Mouse (Mus musculus): ENCODE measurements around the gene Akap2.

The Akap2 gene

DNA sequence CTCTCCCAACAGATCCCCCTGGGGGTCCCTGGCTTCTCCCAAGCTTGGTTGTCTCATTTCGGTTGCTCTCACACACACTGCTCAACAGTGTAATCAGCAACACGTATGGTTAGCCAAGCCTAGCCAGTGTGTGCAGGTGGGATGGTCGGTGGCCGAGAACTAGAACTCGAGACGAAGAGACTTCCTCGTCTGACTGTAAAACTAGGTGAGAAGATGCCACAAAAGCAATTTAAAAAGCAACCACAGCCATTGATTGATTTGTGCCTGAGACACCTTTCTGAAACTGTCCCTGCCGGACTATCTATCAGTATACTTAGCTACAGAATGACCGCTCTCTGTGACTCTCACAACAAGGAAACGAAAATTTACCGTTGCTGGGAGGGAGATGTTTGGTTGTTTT lies 37.6 kb downstream of the Akap2 start:
- no peak for DNase-seq (ENCODE audit: low spot score)

DNA sequence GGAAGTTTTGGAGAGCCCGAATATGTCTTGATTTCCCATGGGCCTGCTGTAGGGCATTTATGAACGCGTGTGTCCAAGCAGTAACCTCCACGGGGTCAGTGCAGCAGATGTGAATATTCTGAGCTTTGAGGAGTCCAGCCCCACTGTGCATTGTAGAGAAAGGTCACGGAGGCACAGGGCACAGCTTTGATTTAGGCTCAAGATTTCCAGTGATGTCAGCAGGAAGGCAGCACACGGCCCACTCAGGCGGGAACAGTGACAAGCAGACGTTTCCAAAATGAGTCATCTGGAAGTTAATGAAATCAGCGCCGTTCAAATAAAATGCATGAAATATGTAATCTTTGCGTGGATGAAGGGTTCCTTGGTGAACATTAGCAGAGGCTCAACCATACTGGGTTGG lies 40.5 kb downstream of the Akap2 start:
- DNase-seq (ENCODE audit: low spot score): no peak

DNA sequence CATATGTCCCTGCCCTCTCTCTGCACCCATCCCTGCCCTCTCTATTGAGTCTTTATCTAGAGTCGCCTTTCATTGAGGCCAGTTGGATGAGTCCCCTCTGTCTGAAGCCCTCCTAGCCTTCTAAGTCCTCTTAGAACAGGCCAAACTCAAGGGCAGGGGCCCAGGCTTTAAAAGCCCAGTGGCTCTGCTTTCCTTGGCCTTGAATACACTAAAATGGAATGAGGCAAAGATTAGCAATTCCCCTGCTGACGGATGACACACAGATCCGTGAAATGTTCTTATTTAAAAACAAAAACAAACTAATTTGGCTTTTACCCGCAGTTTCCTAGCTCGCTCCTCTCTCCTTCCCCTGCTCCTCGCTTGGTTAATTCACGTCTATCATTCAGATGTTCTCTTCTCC lies 45.0 kb downstream of the Akap2 start:
- DNase-seq (ENCODE audit: low spot score): no peak

DNA sequence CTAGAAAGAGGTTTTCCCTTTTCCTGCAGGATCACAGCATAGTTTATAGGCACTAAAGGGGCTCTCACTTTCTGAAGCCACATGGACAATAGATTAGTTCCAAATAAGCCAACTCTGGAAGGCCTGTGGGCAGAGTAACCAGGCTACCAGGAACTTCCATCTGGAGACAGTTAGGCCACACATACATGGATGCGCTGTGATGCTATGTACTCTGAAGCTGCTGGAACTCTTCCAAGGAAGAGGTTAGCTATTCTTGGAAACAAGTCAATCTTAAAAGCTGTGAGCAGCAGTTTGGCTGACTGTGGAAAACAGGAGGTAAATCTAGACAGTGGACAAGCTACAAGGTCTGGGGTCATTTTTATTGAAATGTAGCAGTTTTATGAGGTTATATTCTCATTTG lies 46.9 kb downstream of the Akap2 start:
- DNase-seq (ENCODE audit: low spot score): no peak

DNA sequence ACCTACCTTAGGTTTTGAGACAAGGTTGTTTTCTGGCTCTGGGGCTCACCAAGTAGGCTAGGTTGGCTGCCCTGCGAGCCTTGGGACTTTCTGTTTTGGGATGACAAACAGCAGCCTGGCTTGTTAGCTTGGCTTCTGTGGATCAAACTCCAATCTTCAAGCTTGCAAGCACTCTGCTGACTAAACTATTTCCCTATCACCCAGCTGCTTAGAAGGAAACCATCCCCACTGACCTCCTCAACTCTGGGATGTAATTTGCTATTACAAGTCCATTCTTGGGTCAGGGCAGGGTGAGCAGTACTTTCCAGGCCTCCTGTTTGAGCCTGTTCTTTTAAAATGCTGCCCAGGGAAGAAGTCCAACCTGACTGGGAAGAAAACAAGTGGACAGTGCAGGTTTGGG lies 47.5 kb downstream of the Akap2 start:
- no peak for DNase-seq (ENCODE audit: low spot score)

DNA sequence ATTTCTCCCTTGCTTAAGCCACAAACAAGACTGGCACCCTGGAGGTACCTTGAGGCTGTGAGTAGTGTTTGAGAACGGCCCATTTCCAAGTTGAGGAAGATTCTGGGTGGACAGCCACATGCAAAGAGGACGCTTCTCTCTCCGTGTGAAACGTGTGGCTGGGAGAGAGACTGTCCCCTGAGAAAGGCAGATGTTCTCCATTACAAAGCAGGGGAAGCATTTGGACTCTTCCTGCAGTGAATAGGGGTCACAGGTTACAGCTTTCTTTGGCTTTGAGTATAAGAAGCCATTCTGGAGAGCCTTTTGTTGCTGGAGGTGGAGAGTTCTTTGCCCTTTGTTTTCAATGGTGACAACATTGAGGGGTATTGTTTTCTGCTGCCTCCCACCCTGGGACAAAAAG lies 48.3 kb downstream of the Akap2 start:
- no peak for DNase-seq (ENCODE audit: low spot score)

DNA sequence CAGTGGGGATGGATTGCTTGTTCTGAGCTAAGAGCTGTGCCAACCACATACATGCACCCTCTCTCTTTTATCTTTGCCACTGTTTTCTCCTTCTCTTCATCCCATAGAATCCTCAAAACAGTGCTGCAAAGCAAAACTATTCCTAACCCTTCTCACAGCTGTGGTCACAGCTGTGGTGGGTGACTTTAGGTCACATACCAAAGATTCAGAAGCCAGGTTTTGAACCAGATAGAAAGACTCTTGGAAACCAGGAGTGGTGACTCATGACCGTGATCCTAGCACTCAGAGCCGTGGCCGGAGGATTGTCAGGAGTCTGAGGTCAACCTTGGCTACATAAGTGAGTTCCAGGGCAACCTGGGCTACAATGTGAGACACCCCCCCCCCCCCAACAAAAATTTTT lies 51.5 kb downstream of the Akap2 start:
- DNase-seq (ENCODE audit: low spot score): no peak

DNA sequence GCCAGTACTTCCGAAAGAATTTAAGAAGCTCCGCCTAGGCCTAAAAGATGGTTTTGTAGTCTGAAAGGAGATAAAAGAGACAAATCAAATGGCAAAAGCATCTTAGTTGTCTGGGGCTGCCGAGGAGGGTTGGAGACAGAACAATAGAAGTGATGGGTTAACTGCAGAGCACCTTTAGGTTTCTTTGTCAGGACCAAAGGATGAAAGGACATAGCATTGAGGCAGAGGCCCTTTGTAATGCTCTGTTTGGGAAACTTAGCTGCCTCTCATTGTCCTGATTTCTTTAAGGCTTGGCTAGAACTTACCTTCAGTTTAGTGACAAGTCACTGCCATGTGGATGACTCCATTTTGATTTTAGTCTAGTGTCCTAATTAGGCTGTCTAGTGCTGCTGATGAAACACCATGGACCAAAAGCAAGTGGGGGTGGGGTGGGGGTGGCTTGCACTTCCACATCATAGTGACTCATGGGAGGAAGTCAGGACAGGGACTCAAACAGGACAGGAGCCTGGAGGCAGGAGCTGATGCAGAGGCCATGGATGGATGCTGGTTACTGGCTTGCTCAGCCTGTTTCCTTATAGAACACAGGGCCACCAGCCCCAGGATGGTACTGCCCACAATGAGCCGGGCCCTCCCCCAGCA lies 52.8 kb downstream of the Akap2 start:
- DNase-seq (ENCODE audit: low spot score): no peak

DNA sequence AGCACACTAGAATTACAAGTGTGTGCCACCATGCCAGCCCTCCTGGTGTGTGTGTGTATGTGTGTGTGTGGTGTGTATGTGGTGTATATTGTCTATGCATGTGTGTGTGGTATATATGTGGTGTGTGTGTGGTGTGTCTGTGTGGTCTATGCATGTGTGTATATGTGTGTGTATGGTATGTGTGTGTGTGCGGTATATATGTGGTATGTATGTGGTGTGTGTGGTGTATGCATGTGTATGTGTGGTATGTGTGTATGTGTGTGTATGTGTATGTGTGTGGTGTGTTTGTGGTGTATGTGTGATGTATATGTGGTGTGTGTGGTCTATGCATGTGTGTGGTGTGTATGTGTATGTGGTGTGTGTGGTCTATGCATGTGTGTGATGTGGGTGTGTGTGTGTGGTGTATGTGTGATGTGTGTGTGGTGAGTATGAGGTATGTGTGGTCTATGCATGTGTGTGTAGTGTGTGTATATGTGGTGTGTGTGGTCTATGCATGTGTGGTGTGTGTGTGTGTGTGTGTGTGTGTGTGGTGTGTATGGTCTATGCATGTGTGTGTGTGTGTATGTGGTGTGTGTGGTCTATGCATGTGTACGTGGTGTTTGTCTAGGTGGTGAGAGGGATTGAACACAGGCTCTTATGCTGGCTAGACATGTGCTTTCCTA lies 54.2 kb downstream of the Akap2 start:
- no peak for DNase-seq (ENCODE audit: low spot score)

DNA sequence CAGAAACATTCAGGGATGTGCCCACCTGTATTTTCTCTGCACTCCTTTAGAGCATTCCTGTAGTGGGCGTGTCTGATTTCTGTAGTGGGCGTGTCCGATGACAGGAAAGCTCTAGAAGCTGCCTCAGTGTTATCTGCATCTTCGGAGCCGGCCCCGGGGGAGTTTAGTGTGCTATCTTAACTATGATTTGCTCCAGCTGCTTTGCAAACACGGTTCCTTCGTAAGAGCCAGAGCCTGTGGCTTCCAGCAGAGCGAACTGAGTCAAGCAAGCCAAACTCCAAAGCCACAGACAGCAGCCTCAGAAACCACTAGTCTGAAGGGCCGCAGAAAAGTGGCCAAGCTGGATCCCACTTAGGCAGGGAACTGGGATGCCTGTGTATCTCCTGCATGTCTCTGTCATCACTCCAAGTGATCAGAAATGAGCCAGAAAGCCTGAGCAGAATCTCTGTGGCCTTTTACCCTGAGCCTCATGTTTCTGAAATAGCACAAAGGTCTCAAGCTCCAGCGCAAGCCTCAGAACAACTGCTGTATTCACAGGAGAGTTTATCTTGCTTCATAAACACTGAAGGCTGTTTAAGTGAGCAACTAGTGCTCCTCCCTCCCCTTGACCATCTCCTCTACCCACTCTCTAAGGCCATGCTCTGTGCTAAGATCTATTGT lies 55.5 kb downstream of the Akap2 start:
- DNase-seq (ENCODE audit: low spot score): no peak

DNA sequence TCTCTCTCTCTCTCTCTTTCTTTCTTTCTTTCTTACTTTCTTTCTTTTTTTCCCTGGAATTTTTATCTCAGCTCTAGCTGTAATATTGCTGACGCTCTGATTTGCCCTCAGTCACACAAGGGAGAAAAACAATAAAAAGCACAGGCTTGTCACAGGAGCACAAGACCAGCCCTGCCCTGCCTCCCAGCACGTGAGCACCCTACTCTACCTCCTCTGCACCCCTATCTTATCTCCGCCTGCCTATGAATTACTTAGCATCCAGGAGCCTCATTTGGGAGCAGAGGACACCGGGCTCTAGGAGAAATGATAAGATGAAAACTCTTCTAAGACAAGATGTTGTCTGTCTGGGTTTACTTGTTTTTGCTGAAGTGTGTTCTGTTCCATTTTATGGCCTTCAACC lies 57.1 kb downstream of the Akap2 start:
- no peak for DNase-seq (ENCODE audit: low spot score)

DNA sequence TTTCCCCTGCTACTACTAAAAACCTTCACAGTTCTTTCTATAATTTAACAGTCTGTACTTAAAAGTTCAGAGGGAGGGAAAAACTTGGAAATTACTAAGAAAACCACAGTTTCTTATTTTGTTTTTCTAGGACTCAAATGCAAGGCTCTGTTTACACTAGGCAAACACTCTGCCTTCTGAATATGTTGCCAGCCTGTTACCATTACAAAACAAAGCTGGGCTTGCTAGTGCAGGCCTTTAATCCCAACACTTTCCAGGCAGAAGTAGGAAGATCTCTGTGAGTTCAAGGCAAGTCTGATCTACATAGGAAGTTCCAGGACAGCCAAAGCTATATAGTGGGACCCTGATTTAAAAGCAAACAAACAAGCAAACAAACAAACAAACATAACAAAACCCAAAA lies 58.1 kb downstream of the Akap2 start:
- DNase-seq (ENCODE audit: low spot score): no peak

DNA sequence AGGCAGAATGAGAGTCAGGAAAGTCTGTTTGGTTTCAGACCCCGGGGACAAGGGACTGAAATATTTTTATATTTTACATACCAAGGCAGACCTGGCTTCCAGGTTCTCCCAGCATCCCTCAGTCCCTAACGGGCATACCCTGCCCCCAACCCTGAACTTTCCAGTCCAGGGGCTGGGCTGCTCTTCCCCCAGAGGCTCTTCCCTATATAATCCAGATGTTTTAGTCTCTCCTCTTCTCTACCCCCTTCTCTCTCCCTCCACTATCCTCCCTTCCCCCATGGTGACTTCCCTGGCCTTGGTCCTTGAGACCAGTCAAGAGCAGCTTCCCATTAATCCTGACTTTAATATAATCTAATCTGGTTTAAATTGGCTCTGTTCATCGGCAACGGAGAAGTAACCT lies 62.9 kb downstream of the Akap2 start:
- DNase-seq (ENCODE audit: low spot score): no peak

DNA sequence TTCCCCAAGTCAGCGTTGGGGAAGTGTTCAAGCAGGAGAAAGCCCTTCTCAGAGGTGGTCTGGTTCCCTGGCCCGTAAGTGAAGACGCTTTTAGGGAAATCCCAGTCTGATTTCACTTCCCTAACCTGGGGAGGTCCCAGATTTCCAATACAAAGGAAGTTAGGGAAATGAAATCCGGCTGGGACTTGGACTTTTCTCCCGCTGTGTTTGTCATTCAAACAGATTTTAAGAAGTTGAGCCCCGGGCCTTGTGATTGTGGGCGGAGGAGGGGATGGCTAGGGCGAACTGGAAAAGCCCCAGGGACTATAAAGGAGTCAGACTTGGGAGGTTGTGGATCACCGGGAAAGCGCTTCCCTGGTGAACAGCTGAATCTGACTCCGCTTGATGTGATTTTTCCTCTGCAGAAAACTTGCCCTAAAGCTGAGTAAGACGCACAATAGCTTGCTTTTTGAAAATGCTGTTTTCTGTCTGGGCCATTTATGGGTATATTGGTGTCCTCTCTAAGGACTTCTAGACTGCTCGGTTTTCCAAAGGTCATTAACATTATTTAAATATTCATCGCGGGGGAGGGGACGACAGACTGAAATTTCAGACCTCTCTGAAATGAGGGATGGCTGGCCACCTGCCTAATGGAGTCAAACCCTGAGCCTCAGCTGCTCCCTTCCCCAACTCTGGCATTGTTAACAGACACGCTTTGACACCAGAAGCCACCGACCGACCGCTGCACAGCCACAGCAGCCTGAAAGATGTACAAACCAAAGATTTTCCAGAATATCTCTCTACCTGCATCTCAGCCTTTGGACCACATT lies 63.6 kb downstream of the Akap2 start:
- peak; percentile 50 for DNase-seq (ENCODE audit: low spot score)

DNA sequence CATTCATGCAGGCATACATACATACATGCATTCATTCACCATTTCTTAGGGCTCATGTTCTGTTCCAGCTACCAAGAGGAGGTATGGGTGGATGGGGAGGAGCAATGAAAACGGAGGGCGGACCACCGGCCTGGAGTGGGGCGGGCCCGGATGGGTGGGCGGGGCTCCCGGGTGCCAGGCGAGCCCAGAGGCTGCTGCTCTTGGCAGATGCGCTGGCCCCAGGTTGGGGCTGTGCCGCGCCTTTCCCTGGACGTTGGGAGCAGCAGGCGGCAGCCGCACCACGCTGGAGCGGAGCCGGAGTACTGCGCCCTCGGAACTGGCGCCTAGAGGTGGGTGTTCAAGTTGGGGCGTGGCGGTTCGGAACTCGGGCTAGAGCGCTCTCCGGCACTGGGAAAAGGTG lies 64.5 kb downstream of the Akap2 start:
- DNase-seq (ENCODE audit: low spot score): peak; percentile 68

DNA sequence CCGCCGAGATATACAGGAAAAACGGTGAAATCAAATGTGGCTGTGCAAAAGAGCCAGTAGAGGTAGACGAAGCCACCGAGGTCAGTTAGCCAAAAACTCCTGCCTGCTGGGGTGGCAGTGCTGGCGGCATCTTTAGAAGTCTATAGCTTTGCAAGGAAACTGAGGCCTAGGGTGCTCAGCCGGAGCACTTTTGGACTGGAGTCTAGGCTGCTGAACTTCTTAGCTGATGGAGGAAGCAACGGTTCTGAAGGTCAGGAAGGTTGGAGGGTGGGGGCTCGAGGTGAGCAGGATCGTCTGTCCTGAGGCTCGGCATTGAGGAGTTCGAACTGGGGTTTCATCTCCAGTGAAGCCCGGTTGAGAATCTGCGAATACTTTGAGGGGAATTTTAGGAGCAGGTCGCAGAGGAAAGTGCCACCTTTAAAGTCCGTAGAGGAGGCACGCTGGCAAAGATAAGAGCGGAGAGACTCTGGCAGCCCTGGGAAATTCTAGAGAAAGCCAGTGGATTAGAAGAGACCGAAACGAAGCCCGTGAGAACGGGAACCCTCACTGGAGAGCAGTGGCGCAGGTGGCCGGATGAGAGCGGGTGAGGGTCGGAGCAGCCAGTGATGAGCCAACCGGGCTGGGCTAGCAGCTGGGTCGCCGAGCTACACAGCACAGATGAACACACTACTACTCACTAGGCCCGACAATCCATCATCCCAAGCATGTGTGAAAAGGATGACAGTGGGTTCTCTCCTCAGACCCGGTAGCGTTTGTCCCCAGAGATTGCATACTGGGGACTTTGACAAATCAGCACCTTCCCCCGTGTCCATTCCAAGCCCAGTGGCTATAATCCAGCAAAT lies 65.3 kb downstream of the Akap2 start:
- peak; percentile 43 for DNase-seq (ENCODE audit: low spot score)

DNA sequence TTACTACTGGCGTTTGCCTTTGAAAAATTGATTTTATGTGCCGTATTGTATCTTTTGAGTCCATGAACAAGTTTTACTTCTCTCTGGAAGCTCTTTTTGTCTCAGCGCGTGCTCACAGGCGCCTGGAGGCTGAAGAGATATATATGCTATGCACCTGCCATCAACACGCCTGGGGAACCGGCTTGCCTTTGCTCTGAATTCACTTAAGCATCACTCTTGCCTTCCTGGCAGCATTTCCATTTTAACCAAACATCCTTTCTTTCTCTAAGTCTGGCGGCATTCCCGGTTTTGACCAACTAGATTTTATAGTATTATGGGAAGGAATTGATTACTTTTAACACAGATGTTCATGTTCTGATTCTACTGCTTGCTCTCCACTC lies 65.9 kb downstream of the Akap2 start:
- DNase-seq (ENCODE audit: low spot score): no peak

DNA sequence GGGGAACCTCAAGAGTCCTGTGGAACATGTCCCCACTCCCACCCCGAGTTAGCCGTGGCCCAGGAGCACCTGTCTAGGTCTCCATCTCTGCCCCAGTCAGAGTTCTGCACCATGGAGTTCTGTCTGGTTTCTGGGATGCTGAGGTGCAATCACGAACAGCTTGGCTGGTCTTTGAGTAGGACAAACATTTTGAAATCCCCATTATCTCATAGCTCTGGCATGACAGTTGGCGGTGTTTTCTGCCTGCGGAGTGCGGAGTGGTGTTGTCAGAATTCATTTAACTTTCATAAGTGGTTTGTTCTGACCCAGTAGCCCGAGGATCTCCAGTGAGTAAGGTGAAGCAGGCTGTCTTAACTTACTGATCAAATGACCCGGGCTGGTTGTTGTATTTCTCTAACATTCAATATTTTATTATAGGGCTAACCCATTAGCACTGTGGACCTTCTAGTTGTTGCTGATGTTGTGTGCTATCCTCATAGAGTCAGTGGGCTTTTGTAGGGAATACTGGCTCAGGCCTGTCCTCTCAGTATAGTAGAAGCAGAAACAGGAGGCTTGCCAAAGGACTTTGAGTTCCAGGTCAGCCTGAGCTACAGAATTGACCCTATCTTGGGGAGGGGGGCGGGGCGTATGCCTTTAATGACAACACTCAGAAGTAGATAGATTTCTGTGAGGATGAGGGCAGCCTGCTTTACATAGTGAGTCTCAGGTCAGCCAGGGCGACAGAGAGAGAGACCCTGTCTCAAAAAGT lies 66.6 kb downstream of the Akap2 start:
- no peak for DNase-seq (ENCODE audit: low spot score)

DNA sequence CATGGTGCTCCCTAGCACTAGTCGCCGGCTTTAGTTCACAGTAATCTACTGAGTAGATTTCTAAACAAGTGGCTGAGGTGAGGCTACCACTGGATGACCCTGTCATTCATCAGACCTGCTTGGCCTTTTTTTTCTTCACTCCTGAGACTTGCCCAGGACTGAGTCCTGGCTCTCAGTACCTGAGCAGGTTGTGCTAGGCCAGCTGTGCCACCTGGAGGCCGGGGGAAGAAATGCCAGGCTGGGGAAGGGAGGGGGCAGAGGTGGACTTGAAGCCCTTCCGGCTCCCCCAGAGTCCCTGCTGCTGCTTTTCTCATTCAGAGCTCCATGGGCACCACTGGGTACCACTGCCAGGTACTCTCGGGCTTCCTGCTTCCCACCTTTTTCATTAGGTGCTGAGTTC lies 71.3 kb downstream of the Akap2 start:
- DNase-seq (ENCODE audit: low spot score): no peak

DNA sequence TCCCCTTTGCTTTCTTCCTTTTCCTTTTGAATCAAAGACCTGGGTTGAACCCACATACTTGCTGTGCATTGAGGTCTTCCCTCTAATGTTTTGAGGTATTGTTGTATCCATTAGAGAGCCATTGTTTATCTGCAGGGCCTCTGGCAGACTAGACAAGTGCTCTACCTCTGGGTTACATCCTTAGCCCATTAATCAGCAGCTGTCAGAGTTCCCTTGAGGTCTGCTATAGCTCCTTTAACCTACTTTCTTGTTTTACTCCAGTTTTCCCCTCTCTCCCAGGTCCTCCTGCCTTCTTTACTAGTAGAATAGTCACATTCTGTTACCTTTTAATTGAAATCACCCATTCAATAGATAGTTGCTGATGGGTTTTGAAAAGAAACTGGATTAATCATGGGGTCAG lies 71.7 kb downstream of the Akap2 start:
- no peak for DNase-seq (ENCODE audit: low spot score)

DNA sequence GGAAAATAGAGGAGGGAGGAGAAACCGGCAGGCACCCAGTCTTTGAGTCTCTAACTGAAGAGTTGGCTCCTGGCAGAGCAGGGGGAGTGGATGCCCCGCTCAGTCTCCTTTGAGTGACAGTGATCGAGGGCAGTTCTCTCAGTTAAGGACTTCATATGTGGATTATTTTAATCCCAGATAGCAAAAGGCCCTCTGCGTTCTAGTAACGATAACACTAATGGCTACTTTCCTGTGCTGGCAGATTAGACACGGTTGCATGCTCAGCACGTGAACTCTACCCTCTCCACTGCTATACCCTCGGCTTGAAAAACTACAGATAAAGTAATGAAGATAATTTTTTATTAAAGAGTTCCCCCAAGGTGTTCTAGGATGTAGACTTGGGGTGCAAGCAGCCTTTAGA lies 76.5 kb downstream of the Akap2 start:
- no peak for DNase-seq (ENCODE audit: low spot score)
